Mouse (Mus musculus) intestine, postnatal 0 days (tissue): ENCODE data around the gene Gnmt. TPM values are rescaled to one million over a fixed set of nuclear protein-coding genes. Genes with fewer than 3 reads are reported as not detected.
"Not testable (repeated sequence)": the region's sequence is repeated elsewhere in the genome, so short reads cannot be mapped to it uniquely, and the experiment has no call there.

Experiments
- ATAC-seq: fragments of 200-750 bp; cut with Nextera tagmentation; 2 replicates; pipeline ENCODE4 v1.8.0; 2017; ENCODE audit warnings: mild to moderate bottlenecking, moderate TSS enrichment, moderate library complexity
- H3K27ac ChIP-seq: fragments of 300-500 bp; sonication (generic); 2 replicates; pipeline ENCODE4 v1.5.1; 2014; ENCODE audit warnings: mild to moderate bottlenecking, low read depth, low read length, moderate library complexity
- H3K27me3 ChIP-seq: fragments of 300-500 bp; sonication (generic); replicated peaks from 2 replicates; pipeline ENCODE4 v1.6.1; 2014; ENCODE audit warnings: low read length, mixed read lengths; ENCODE audit not compliant: control insufficient read depth, insufficient read depth
- H3K36me3 ChIP-seq: fragments of 300-500 bp; sonication (generic); 2 replicates; pipeline ENCODE4 v1.6.1; 2014; ENCODE audit warnings: mild to moderate bottlenecking, moderate library complexity; ENCODE audit not compliant: control insufficient read depth, insufficient read depth
- H3K4me1 ChIP-seq: fragments of 300-500 bp; sonication (generic); replicated peaks from 2 replicates; pipeline ENCODE4 v1.6.1; 2014; ENCODE audit warnings: antibody characterized with exemption, low read length, mixed read lengths; ENCODE audit not compliant: control insufficient read depth, insufficient read depth
- H3K4me2 ChIP-seq: fragments of 300-500 bp; sonication (generic); replicated peaks from 2 replicates; pipeline ENCODE4 v1.6.1; 2014; ENCODE audit warnings: low read depth, mild to moderate bottlenecking, moderate library complexity
- H3K4me3 ChIP-seq: fragments of 300-500 bp; sonication (generic); 2 replicates; pipeline ENCODE4 v1.5.1; 2014; ENCODE audit warnings: low read depth, low read length
- H3K9ac ChIP-seq: fragments of 300-500 bp; sonication (generic); 2 replicates; pipeline ENCODE4 v1.6.1; 2014; ENCODE audit warnings: mild to moderate bottlenecking, low read depth, low read length
- H3K9me3 ChIP-seq: fragments of 300-500 bp; sonication (generic); 2 replicates; pipeline ENCODE4 v1.6.1; 2016; ENCODE audit warnings: mixed run types; ENCODE audit not compliant: control insufficient read depth
- CTCF ChIP-seq: sonication (generic); IDR thresholded peaks from 2 replicates; pipeline ENCODE4 v1.5.1; 2016; ENCODE audit warnings: low read depth, mild to moderate bottlenecking, control low read depth, antibody characterized with exemption, moderate library complexity
- WGBS: fragments of 180-500 bp; shearing (Covaris S2); extraction: QIAGEN DNeasy Blood & Tissue Kit; methylation state at CpG from one replicate; pipeline ENCODE4 v1.1.7; 2014; 5-methylcytosine and 5-hydroxymethylcytosine counted together
- polyA plus RNA-seq: library from polyadenylated mRNA; unstranded; fragments of >200 nt; fragmentation: Nextera tagmentation; extraction: Ambion mirVana; gene quantifications from 2 replicates; pipeline ENCODE4 v1.2.1, GENCODE M21; 2015

Gene Gnmt
- polyA plus RNA-seq, 1 experiment from 2014 or later: 0.48 TPM

- Histone ChIP-seq H3K9me3 (no peaks in the 10 kb centered on the region), H3K4me1 (no peaks in the 10 kb centered on the region), H3K9ac (peak overlapping the region; percentile 76; the same call in 1 of the 2 replicates), H3K4me3 (peak overlapping the region; percentile 85), H3K27me3 (no peaks in the 10 kb centered on the region), H3K36me3 (peaks cover 27% of the 10 kb centered on the region), H3K4me2 (peak overlapping the region; percentile 94), H3K27ac (0 out of 2 replicates have a peak overlapping the region, but pooled peaks have one; percentile 16)
- 3% methylated on average over 5 of the region's 5 CpGs for WGBS
- ATAC-seq: no peak
- no peak for TF ChIP-seq CTCF
Observed at GRCm38 (mm10) chr17:46772038-46772403, 43.1 kb upstream of the Gnmt start.

- WGBS: 66% methylated on average over 17 of the region's 17 CpGs
- TF ChIP-seq CTCF: no peak
- Histone ChIP-seq H3K9me3 (no peaks in the 10 kb centered on the region), H3K4me3 (peak overlapping the region; percentile 85; the same call in 1 of the 2 replicates), H3K36me3 (peaks cover 25% of the 10 kb centered on the region), H3K4me2 (peak overlapping the region; percentile 94), H3K27ac (no peak overlapping the region), H3K9ac (no peak overlapping the region), H3K4me1 (no peaks in the 10 kb centered on the region), H3K27me3 (no peaks in the 10 kb centered on the region)
- ATAC-seq: no peak
Observed at GRCm38 (mm10) chr17:46771616-46772015, 42.6 kb upstream of the Gnmt start.

GRCm38 (mm10) chr17:46771025-46771424, 42.1 kb upstream of the Gnmt start:
- ATAC-seq: no peak
- Histone ChIP-seq H3K4me3 (no peak overlapping the region), H3K4me1 (no peaks in the 10 kb centered on the region), H3K4me2 (no peak overlapping the region), H3K9me3 (no peaks in the 10 kb centered on the region), H3K9ac (no peak overlapping the region), H3K36me3 (peaks cover 20% of the 10 kb centered on the region), H3K27ac (no peak overlapping the region), H3K27me3 (no peaks in the 10 kb centered on the region)
- WGBS: 87% methylated on average over 4 of the region's 4 CpGs
- TF ChIP-seq CTCF: peak; percentile 42

GRCm38 (mm10) chr17:46770546-46770945, 41.6 kb upstream of the Gnmt start:
- Histone ChIP-seq H3K4me3 (no peak overlapping the region), H3K36me3 (peaks cover 15% of the 10 kb centered on the region), H3K27me3 (no peaks in the 10 kb centered on the region), H3K27ac (no peak overlapping the region), H3K4me2 (no peak overlapping the region), H3K9ac (no peak overlapping the region), H3K9me3 (no peaks in the 10 kb centered on the region), H3K4me1 (no peaks in the 10 kb centered on the region)
- no peak for TF ChIP-seq CTCF
- ATAC-seq: no peak
- 92% methylated on average over 11 of the region's 11 CpGs for WGBS

- H3K9me3 ChIP-seq: no peaks in the 10 kb centered on the region
- no peak for ATAC-seq
- no peaks in the 10 kb centered on the region for H3K27me3 ChIP-seq
- no peak overlapping the region for H3K27ac ChIP-seq
- no peaks in the 10 kb centered on the region for H3K36me3 ChIP-seq
- H3K4me1 ChIP-seq: no peaks in the 10 kb centered on the region
- H3K4me3 ChIP-seq: no peak overlapping the region
- TF ChIP-seq CTCF: no peak
- no peak overlapping the region for H3K4me2 ChIP-seq
- H3K9ac ChIP-seq: no peak overlapping the region
- WGBS: 44% methylated on average over 8 of the region's 8 CpGs
Observed at GRCm38 (mm10) chr17:46767868-46768267, 38.9 kb upstream of the Gnmt start.

- not testable (repeated sequence) for H3K27me3 ChIP-seq, H3K4me3 ChIP-seq, H3K4me1 ChIP-seq, H3K9me3 ChIP-seq, H3K9ac ChIP-seq, H3K27ac ChIP-seq, ATAC-seq, H3K36me3 ChIP-seq, H3K4me2 ChIP-seq
- 67% methylated on average over 9 of the region's 9 CpGs for WGBS
Observed at GRCm38 (mm10) chr17:46764916-46765315, 35.9 kb upstream of the Gnmt start.

- Histone ChIP-seq H3K27ac (no peak within 1 kb of the TSS), H3K4me2 (no peak within 1 kb of the TSS), H3K4me1 (no peaks in the 10 kb centered on the region), H3K9me3 (no peaks in the 10 kb centered on the region), H3K36me3 (no peaks in the 10 kb centered on the region), H3K9ac (no peak within 1 kb of the TSS), H3K4me3 (no peak within 1 kb of the TSS), H3K27me3 (no peaks in the 10 kb centered on the region)
- no peak for TF ChIP-seq CTCF
- ATAC-seq: no peak
- WGBS: 77% methylated on average over 2 of the region's 2 CpGs
Observed at GRCm38 (mm10) chr17:46763544-46763943, 34.6 kb upstream of the Gnmt start, which contains the start of gene Ptcra. TSS of gene Ptcra (minus strand) at chr17:46763712.
